Mouse (Mus musculus): ENCODE measurements around the gene Olfr1043. TPM values are rescaled to one million over a fixed set of nuclear protein-coding genes. Genes with fewer than 3 reads are reported as not detected.

The Olfr1043 gene
- polyA plus RNA-seq, 1 experiment from 2014 or later, result not detected

GRCm38 (mm10) chr2:86146632-86147031 lies 20.7 kb downstream of the Olfr1043 start, which contains the start of gene Olfr1040:
Olfr1040 (minus strand) TSS chr2:86146732.
- Histone ChIP-seq H3K4me3 (ENCODE audit: low read depth, low read length) (no peak within 1 kb of the TSS), H3K27me3 (ENCODE audit: control insufficient read depth, insufficient read depth, low read length) (no peaks in the 10 kb centered on the region), H3K9me3 (replicated peaks; ENCODE audit: control insufficient read depth, low read length) (no peaks in the 10 kb centered on the region), H3K4me2 (ENCODE audit: low read depth, low read length) (no peak within 1 kb of the TSS), H3K9ac (replicated peaks; ENCODE audit: low read length) (no peak within 1 kb of the TSS), H3K4me1 (ENCODE audit: control insufficient read depth, insufficient read depth, low read length) (no peaks in the 10 kb centered on the region), H3K27ac (replicated peaks; ENCODE audit: low read depth, low read length) (no peak within 1 kb of the TSS), H3K36me3 (replicated peaks; ENCODE audit: control insufficient read depth, insufficient read depth, low read depth, low read length) (no peaks in the 10 kb centered on the region)
- no peak for ATAC-seq (replicated peaks; ENCODE audit: insufficient number of reproducible peaks, low FRiP score, low TSS enrichment, low read depth)
- 86% methylated on average over 1 of the region's 1 CpGs for WGBS
- DNase-seq (ENCODE audit: low spot score), result no peak

GRCm38 (mm10) chr2:86135828-86136227 lies 31.5 kb downstream of the Olfr1043 start, which contains the start of gene Olfr1039:
Olfr1039 (minus strand) TSS chr2:86135928.
- H3K9me3 ChIP-seq (replicated peaks; ENCODE audit: control insufficient read depth, low read length), result no peaks in the 10 kb centered on the region
- no peaks in the 10 kb centered on the region for H3K27me3 ChIP-seq (ENCODE audit: control insufficient read depth, insufficient read depth, low read length)
- no peak for DNase-seq (ENCODE audit: low spot score)
- H3K36me3 ChIP-seq (replicated peaks; ENCODE audit: control insufficient read depth, insufficient read depth, low read depth, low read length), result no peaks in the 10 kb centered on the region
- H3K4me2 ChIP-seq (ENCODE audit: low read depth, low read length), result no peak within 1 kb of the TSS
- no peak within 1 kb of the TSS for H3K4me3 ChIP-seq (ENCODE audit: low read depth, low read length)
- WGBS, result 95% methylated on average over 1 of the region's 1 CpGs
- no peak within 1 kb of the TSS for H3K9ac ChIP-seq (replicated peaks; ENCODE audit: low read length)
- H3K4me1 ChIP-seq (ENCODE audit: control insufficient read depth, insufficient read depth, low read length), result no peaks in the 10 kb centered on the region
- ATAC-seq (replicated peaks; ENCODE audit: insufficient number of reproducible peaks, low FRiP score, low TSS enrichment, low read depth), result no peak
- no peak within 1 kb of the TSS for H3K27ac ChIP-seq (replicated peaks; ENCODE audit: low read depth, low read length)

Other genes starting within 250 kb of the Olfr1043 start
- 0.18 and 0.22 TPM in 2 replicates for gene Olfr1026, start 246.0 kb downstream of the Olfr1043 start, polyA plus RNA-seq (2014; fragmentation: Nextera tagmentation; extraction: Ambion mirVana)
- not detected in 2 replicates for gene Olfr1028, start 217.1 kb downstream of the Olfr1043 start, polyA plus RNA-seq (2014; fragmentation: Nextera tagmentation; extraction: Ambion mirVana)
- not detected in 2 replicates for gene Olfr1029, start 193.6 kb downstream of the Olfr1043 start, polyA plus RNA-seq (2014; fragmentation: Nextera tagmentation; extraction: Ambion mirVana)
- not detected in 2 replicates for gene Olfr1030, start 188.2 kb downstream of the Olfr1043 start, polyA plus RNA-seq (2014; fragmentation: Nextera tagmentation; extraction: Ambion mirVana)
- gene Olfr1031, start 177.2 kb downstream of the Olfr1043 start, polyA plus RNA-seq (2014; fragmentation: Nextera tagmentation; extraction: Ambion mirVana), result not detected in 2 replicates
- not detected in 2 replicates for gene Olfr1032, start 162.0 kb downstream of the Olfr1043 start, polyA plus RNA-seq (2014; fragmentation: Nextera tagmentation; extraction: Ambion mirVana)
- gene Olfr1033, start 146.9 kb downstream of the Olfr1043 start, polyA plus RNA-seq (2014; fragmentation: Nextera tagmentation; extraction: Ambion mirVana), result 0.06 TPM in 1 of 2 replicates, not detected in the other
- gene Olfr1034, start 121.7 kb downstream of the Olfr1043 start, polyA plus RNA-seq (2014; fragmentation: Nextera tagmentation; extraction: Ambion mirVana), result 0.10 TPM in 1 of 2 replicates, not detected in the other
- gene Olfr1036, start 93.5 kb downstream of the Olfr1043 start, polyA plus RNA-seq (2014; fragmentation: Nextera tagmentation; extraction: Ambion mirVana), result not detected in 2 replicates
- gene Olfr1037, start 80.1 kb downstream of the Olfr1043 start, polyA plus RNA-seq (2014; fragmentation: Nextera tagmentation; extraction: Ambion mirVana), result not detected in 2 replicates
- not detected in 2 replicates for gene Olfr1039, start 31.6 kb downstream of the Olfr1043 start, polyA plus RNA-seq (2014; fragmentation: Nextera tagmentation; extraction: Ambion mirVana)
- not detected in 2 replicates for gene Olfr1040, start 20.8 kb downstream of the Olfr1043 start, polyA plus RNA-seq (2014; fragmentation: Nextera tagmentation; extraction: Ambion mirVana)
- not detected in 2 replicates for gene Olfr1042, start 5.7 kb downstream of the Olfr1043 start, polyA plus RNA-seq (2014; fragmentation: Nextera tagmentation; extraction: Ambion mirVana)
- not detected in 2 replicates for gene Olfr1044, start 10.3 kb upstream of the Olfr1043 start, polyA plus RNA-seq (2014; fragmentation: Nextera tagmentation; extraction: Ambion mirVana)
- not detected in 2 replicates for gene Olfr52, start 18.2 kb upstream of the Olfr1043 start, polyA plus RNA-seq (2014; fragmentation: Nextera tagmentation; extraction: Ambion mirVana)
- gene Olfr1045, start 35.5 kb upstream of the Olfr1043 start, polyA plus RNA-seq (2014; fragmentation: Nextera tagmentation; extraction: Ambion mirVana), result not detected in 2 replicates
- gene Olfr1046, start 51.8 kb upstream of the Olfr1043 start, polyA plus RNA-seq (2014; fragmentation: Nextera tagmentation; extraction: Ambion mirVana), result not detected in 2 replicates
- gene Olfr1047, start 63.9 kb upstream of the Olfr1043 start, polyA plus RNA-seq (2014; fragmentation: Nextera tagmentation; extraction: Ambion mirVana), result not detected in 2 replicates
- gene Olfr1048, start 72.8 kb upstream of the Olfr1043 start, polyA plus RNA-seq (2014; fragmentation: Nextera tagmentation; extraction: Ambion mirVana), result not detected in 2 replicates
- gene Olfr1049, start 90.8 kb upstream of the Olfr1043 start, polyA plus RNA-seq (2014; fragmentation: Nextera tagmentation; extraction: Ambion mirVana), result not detected in 2 replicates
- gene Olfr1051, start 111.6 kb upstream of the Olfr1043 start, polyA plus RNA-seq (2014; fragmentation: Nextera tagmentation; extraction: Ambion mirVana), result not detected in 2 replicates
- gene Olfr1052, start 124.9 kb upstream of the Olfr1043 start, polyA plus RNA-seq (2014; fragmentation: Nextera tagmentation; extraction: Ambion mirVana), result not detected in 2 replicates
- not detected in 2 replicates for gene Olfr1053, start 147.8 kb upstream of the Olfr1043 start, polyA plus RNA-seq (2014; fragmentation: Nextera tagmentation; extraction: Ambion mirVana)
- not detected in 2 replicates for gene Olfr1054, start 167.9 kb upstream of the Olfr1043 start, polyA plus RNA-seq (2014; fragmentation: Nextera tagmentation; extraction: Ambion mirVana)
- not detected in 2 replicates for gene Olfr1055, start 182.8 kb upstream of the Olfr1043 start, polyA plus RNA-seq (2014; fragmentation: Nextera tagmentation; extraction: Ambion mirVana)
- gene Olfr1056, start 194.9 kb upstream of the Olfr1043 start, polyA plus RNA-seq (2014; fragmentation: Nextera tagmentation; extraction: Ambion mirVana), result not detected in 2 replicates
- not detected in 2 replicates for gene Olfr1057, start 210.9 kb upstream of the Olfr1043 start, polyA plus RNA-seq (2014; fragmentation: Nextera tagmentation; extraction: Ambion mirVana)
- 0.15 TPM in 1 of 2 replicates, not detected in the other for gene Olfr1058, start 221.0 kb upstream of the Olfr1043 start, polyA plus RNA-seq (2014; fragmentation: Nextera tagmentation; extraction: Ambion mirVana)
- gene Olfr1061, start 246.5 kb upstream of the Olfr1043 start, polyA plus RNA-seq (2014; fragmentation: Nextera tagmentation; extraction: Ambion mirVana), result not detected in 2 replicates

All from embryonic facial prominence, embryonic 11.5 days (tissue).